Mouse (Mus musculus) lung, postnatal 0 days (tissue): ENCODE measurements around the gene Pptc7. TPM values are rescaled to one million over a fixed set of nuclear protein-coding genes. Genes with fewer than 3 reads are reported as not detected.

ENCODE experiments used
- ATAC-seq: fragments of 200-750 bp; cut with Nextera tagmentation; 2 replicates; pipeline ENCODE4 v1.8.0; 2017; ENCODE audit warnings: moderate library complexity
- DNase-seq: peaks from one replicate; pipeline ENCODE4 v3.0.0-alpha.2; 2016; ENCODE audit warnings: low spot score
- H3K27ac ChIP-seq: fragments of 300-500 bp; sonication (generic); 2 replicates; pipeline ENCODE4 v1.5.1; 2014; ENCODE audit warnings: antibody characterized with exemption, mild to moderate bottlenecking, low read length, mixed read lengths
- H3K27me3 ChIP-seq: fragments of 300-500 bp; sonication (generic); replicated peaks from 2 replicates; pipeline ENCODE4 v1.6.1; 2014; ENCODE audit warnings: low read length, mixed read lengths; ENCODE audit not compliant: insufficient read depth
- H3K36me3 ChIP-seq: fragments of 300-500 bp; sonication (generic); 2 replicates; pipeline ENCODE4 v1.6.1; 2014; ENCODE audit warnings: low read length, mixed read lengths; ENCODE audit not compliant: insufficient read depth
- H3K4me1 ChIP-seq: fragments of 300-500 bp; sonication (generic); 2 replicates; pipeline ENCODE4 v1.6.1; 2014; ENCODE audit warnings: antibody characterized with exemption, low read depth, low read length, mixed read lengths; ENCODE audit not compliant: insufficient read depth
- H3K4me2 ChIP-seq: fragments of 300-500 bp; sonication (generic); replicated peaks from 2 replicates; pipeline ENCODE4 v1.6.1; 2014; ENCODE audit warnings: low read depth, mild to moderate bottlenecking, low read length, moderate library complexity, mixed read lengths
- H3K4me3 ChIP-seq: fragments of 300-500 bp; sonication (generic); 2 replicates; pipeline ENCODE4 v1.5.1; 2014; ENCODE audit warnings: low read depth, low read length
- H3K9ac ChIP-seq: fragments of 300-500 bp; sonication (generic); replicated peaks from 2 replicates; pipeline ENCODE4 v1.6.1; 2014; ENCODE audit warnings: low read depth, mild to moderate bottlenecking
- H3K9me3 ChIP-seq: fragments of 300-500 bp; sonication (generic); 2 replicates; pipeline ENCODE4 v1.6.1; 2016; ENCODE audit warnings: low read length, mixed read lengths
- CTCF ChIP-seq: IDR thresholded peaks from 2 replicates; pipeline ENCODE4 v1.5.1; 2016; ENCODE audit warnings: antibody characterized with exemption, mild to moderate bottlenecking
- EP300 ChIP-seq: IDR thresholded peaks from 2 replicates; pipeline ENCODE4 v1.6.1; 2016; ENCODE audit warnings: antibody characterized with exemption, mild to moderate bottlenecking, control low read depth
- WGBS: fragments of 180-500 bp; shearing (Covaris S2); extraction: QIAGEN DNeasy Blood & Tissue Kit; methylation state at CpG from one replicate; pipeline ENCODE4 v1.1.7; 2014; 5-methylcytosine and 5-hydroxymethylcytosine counted together
- polyA plus RNA-seq: library from polyadenylated mRNA; unstranded; fragments of >200 nt; fragmentation: Nextera tagmentation; extraction: Ambion mirVana; gene quantifications from 2 replicates; pipeline ENCODE4 v1.2.1, GENCODE M21; 2015

The Pptc7 gene
- polyA plus RNA-seq, 1 experiment from 2014 or later = 12.2 TPM

DNA sequence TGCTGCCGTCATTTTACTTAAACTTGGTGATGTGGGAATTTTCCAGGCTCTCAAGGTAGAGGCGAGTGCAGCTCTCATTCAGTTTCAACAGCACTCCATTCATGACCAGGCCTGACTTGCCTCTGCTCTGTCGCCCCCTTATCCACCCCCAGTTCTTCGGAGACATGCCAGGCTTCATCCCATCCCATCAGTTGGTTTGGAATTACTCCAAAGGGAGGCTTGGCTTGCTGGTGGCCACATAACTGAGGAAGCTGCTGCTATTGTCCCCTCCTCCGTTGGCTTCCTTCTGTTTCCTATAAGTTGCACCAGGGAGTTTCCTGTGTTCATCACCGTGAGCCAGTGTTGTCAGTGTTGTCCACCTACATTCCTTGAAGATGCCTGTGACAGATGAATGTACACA lies 20.4 kb downstream of the Pptc7 start:
- ATAC-seq (no peak), DNase-seq (no peak)
- Histone ChIP-seq H3K36me3 (no peaks in the 10 kb centered on the region), H3K27ac (peak overlapping the region; percentile 4; the same call in 1 of the 2 replicates), H3K4me1 (peaks cover 17% of the 10 kb centered on the region), H3K4me2 (no peak overlapping the region), H3K9me3 (no peaks in the 10 kb centered on the region), H3K27me3 (no peaks in the 10 kb centered on the region), H3K4me3 (no peak overlapping the region), H3K9ac (no peak overlapping the region)
- 38% methylated on average over 6 of the region's 6 CpGs for WGBS
- no peak for TF ChIP-seq EP300
- TF ChIP-seq CTCF = no peak

DNA sequence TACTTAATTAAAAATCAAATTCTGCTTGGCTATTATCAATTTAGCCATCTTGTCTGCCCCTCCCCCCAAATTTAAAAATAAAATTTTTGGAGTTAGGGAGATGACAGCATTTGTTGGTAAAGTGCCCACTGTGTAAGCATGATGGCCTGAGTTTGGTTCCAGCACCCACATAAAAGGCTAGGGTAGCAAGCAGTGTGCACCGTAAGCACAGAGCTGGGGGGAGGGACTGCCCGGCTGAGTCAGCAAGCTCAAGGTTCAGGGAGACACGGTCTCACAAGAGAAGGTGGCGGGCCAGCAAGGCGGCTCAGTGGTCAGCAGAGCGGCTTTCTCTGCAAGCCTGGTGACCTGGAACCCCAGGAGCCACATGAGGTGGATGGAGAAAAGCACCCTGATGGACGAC lies 21.3 kb downstream of the Pptc7 start:
- TF ChIP-seq CTCF (no peak), EP300 (no peak)
- WGBS = 88% methylated on average over 7 of the region's 7 CpGs
- Histone ChIP-seq H3K36me3 (no peaks in the 10 kb centered on the region), H3K4me1 (peaks cover 17% of the 10 kb centered on the region), H3K4me2 (no peak overlapping the region), H3K27me3 (no peaks in the 10 kb centered on the region), H3K9me3 (no peaks in the 10 kb centered on the region), H3K4me3 (no peak overlapping the region), H3K27ac (no peak overlapping the region), H3K9ac (no peak overlapping the region)
- ATAC-seq (no peak), DNase-seq (no peak)

DNA sequence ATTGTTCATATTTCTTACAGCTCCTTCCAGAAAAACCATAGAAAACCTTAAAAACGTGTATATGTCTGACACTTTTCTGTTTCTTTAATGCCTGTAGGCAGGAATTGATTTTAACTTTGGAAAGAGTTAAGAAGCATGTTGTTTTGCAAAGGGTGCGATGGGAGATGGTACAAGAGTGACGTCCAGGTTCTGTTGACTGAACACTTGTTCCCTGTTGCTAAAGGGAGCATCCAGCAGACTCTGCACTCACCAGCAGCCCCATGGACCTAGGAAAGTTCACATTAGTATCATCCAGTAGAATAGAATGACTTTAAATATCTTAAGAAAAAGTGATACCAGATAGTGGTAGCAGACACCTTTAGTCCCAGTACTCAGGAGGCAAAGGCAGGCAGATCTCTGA lies 22.4 kb downstream of the Pptc7 start:
- Histone ChIP-seq H3K4me3 (no peak overlapping the region), H3K27me3 (no peaks in the 10 kb centered on the region), H3K4me1 (peaks cover 17% of the 10 kb centered on the region), H3K9ac (no peak overlapping the region), H3K9me3 (no peaks in the 10 kb centered on the region), H3K4me2 (no peak overlapping the region), H3K36me3 (no peaks in the 10 kb centered on the region), H3K27ac (no peak overlapping the region)
- ATAC-seq = no peak
- TF ChIP-seq CTCF (no peak), EP300 (no peak)
- no peak for DNase-seq
- WGBS = 82% methylated on average over 3 of the region's 3 CpGs

DNA sequence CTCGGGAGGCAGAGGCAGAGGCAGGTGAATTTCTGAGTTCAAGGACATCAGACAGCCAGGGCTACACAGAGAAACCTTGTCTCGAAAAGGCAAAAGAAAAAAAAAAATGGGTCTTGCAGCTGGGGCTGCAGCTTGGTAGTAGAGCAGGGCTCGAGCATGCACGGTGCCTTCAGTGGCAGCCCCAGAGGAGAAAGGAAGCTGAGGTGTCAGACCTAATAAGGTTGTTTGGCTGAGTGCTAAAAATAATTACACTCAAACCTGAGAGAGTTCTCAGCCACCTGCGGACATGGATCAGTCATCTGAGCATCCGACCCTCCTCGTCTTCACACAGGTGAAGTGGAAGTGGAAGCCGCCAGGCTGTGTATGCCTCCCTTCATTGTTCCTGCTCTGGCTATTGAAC lies 26.5 kb downstream of the Pptc7 start:
- Histone ChIP-seq H3K36me3 (no peaks in the 10 kb centered on the region), H3K4me2 (no peak overlapping the region), H3K4me3 (no peak overlapping the region), H3K27me3 (no peaks in the 10 kb centered on the region), H3K9me3 (no peaks in the 10 kb centered on the region), H3K4me1 (no peaks in the 10 kb centered on the region), H3K27ac (no peak overlapping the region), H3K9ac (no peak overlapping the region)
- TF ChIP-seq CTCF = no peak
- TF ChIP-seq EP300 = no peak
- 62% methylated on average over 8 of the region's 8 CpGs for WGBS
- ATAC-seq = no peak
- DNase-seq = no peak

DNA sequence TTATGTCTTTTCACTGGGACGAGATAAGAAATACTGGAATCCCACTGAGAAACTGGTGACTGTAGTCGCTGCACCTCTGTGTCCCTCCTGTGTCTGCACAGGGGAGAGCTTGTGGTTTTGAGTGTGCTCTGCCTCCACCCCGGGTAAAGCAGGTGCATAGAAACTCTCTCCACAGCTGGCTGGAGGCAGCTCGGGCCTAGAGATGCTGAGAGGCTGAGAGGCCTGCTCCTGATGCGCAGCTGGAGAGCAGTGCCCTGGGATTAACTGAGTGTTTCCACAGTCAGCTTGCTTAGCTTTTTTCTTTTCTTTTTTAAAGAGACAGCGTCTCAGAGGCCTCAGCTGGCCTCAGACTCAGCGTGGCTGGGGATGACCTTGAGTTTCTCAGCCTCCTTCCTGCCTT lies 27.5 kb downstream of the Pptc7 start:
- DNase-seq = no peak
- ATAC-seq = no peak
- Histone ChIP-seq H3K9ac (no peak overlapping the region), H3K27ac (no peak overlapping the region), H3K4me2 (no peak overlapping the region), H3K9me3 (no peaks in the 10 kb centered on the region), H3K4me3 (no peak overlapping the region), H3K36me3 (no peaks in the 10 kb centered on the region), H3K27me3 (no peaks in the 10 kb centered on the region), H3K4me1 (no peaks in the 10 kb centered on the region)
- 60% methylated on average over 7 of the region's 7 CpGs for WGBS
- no peak for TF ChIP-seq EP300
- no peak for TF ChIP-seq CTCF

DNA sequence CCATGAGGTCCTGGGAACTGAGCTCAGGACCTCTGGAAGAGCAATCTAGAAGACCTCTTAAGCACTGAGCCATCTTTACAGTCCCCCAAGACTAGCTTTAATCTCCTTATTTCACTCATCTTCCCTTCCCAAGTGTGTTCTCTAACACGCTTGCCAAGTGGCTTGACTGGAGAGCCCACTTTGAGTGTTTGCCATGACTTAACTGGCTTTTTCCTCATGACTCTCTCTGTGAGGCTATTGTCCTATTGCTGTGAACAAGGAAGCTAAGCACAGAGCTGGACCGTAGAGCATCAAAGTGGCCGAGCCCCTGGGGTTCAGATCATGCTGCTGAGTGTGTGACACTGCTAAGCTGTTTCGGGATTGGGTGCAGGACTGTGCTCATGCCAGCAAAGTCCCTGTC lies 28.2 kb downstream of the Pptc7 start:
- no peak for TF ChIP-seq EP300
- no peak for TF ChIP-seq CTCF
- ATAC-seq = no peak
- H3K9ac ChIP-seq = no peak overlapping the region
- no peak overlapping the region for H3K4me2 ChIP-seq
- H3K9me3 ChIP-seq = no peaks in the 10 kb centered on the region
- no peaks in the 10 kb centered on the region for H3K4me1 ChIP-seq
- no peak overlapping the region for H3K27ac ChIP-seq
- 58% methylated on average over 4 of the region's 4 CpGs for WGBS
- no peaks in the 10 kb centered on the region for H3K27me3 ChIP-seq
- no peaks in the 10 kb centered on the region for H3K36me3 ChIP-seq
- peak; percentile 52 for DNase-seq
- H3K4me3 ChIP-seq = no peak overlapping the region
